Mouse (Mus musculus) myocyte (in vitro differentiated cells): ENCODE data around the gene Gm32742. TPM values are rescaled to one million over a fixed set of nuclear protein-coding genes. Genes with fewer than 3 reads are reported as not detected.

Source experiments
- H3K27me3 ChIP-seq: one replicate; pipeline ENCODE4 v1.6.1; 2011; ENCODE audit not compliant: control insufficient read depth, insufficient read depth, insufficient read length
- H3K36me3 ChIP-seq: one replicate; pipeline ENCODE4 v1.6.1; 2011; ENCODE audit not compliant: control insufficient read depth, insufficient read depth
- H3K4me2 ChIP-seq: one replicate; pipeline ENCODE4 v1.6.1; 2011; ENCODE audit warnings: low read depth, control low read depth
- H3K4me3 ChIP-seq: one replicate; pipeline ENCODE4 v1.5.1; 2011; ENCODE audit warnings: mild to moderate bottlenecking, control low read depth, moderate library complexity
- H3K79me2 ChIP-seq: one replicate; pipeline ENCODE4 v1.6.1; 2011; ENCODE audit not compliant: control insufficient read depth, insufficient read depth
- H3ac ChIP-seq: one replicate; pipeline ENCODE4 v1.6.1; 2011; ENCODE audit not compliant: control insufficient read depth, insufficient read length
- CEBPB ChIP-seq: IDR thresholded peaks from 2 replicates; pipeline ENCODE4 v1.6.1; 2011; ENCODE audit warnings: mild to moderate bottlenecking, moderate library complexity; ENCODE audit not compliant: poor library complexity, insufficient read depth, severe bottlenecking
- E2F4 ChIP-seq: IDR thresholded peaks from one replicate; pipeline ENCODE4 v1.6.1; 2011; ENCODE audit warnings: mild to moderate bottlenecking, control low read depth, moderate library complexity; ENCODE audit not compliant: insufficient read depth
- MAX ChIP-seq: IDR thresholded peaks from one replicate; pipeline ENCODE4 v1.6.1; 2011; ENCODE audit warnings: low read depth, mild to moderate bottlenecking, control low read depth
- MYOD1 ChIP-seq, 3 experiments: IDR thresholded peaks; one replicate each; pipeline ENCODE4 v1.6.1; 2011; ENCODE audit warnings: control low read depth in 2 of 3, low read depth in 2 of 3, mild to moderate bottlenecking in 2 of 3, moderate library complexity in 1 of 3; ENCODE audit not compliant: insufficient read length in 2 of 3, control insufficient read depth in 1 of 3
- MYOG ChIP-seq, 3 experiments: IDR thresholded peaks; one replicate each; pipeline ENCODE4 v1.6.1; 2011; ENCODE audit warnings: control low read depth in 2 of 3, low read depth in 2 of 3, mild to moderate bottlenecking in 2 of 3; ENCODE audit not compliant: insufficient read length in 2 of 3, control insufficient read depth in 1 of 3, insufficient read depth in 1 of 3
- POLR2A ChIP-seq: IDR thresholded peaks from one replicate; pipeline ENCODE4 v1.6.1; 2011; ENCODE audit warnings: low read depth, mild to moderate bottlenecking, control low read depth, moderate library complexity; ENCODE audit not compliant: insufficient read length
- POLR2AphosphoS2 ChIP-seq: IDR thresholded peaks from one replicate; pipeline ENCODE4 v1.6.1; 2011; ENCODE audit warnings: low read depth, control low read depth; ENCODE audit not compliant: insufficient read length
- REST ChIP-seq: IDR thresholded peaks from one replicate; pipeline ENCODE4 v1.6.1; 2011; ENCODE audit warnings: mild to moderate bottlenecking, control low read depth, moderate library complexity; ENCODE audit not compliant: insufficient read depth, insufficient read length
- SRF ChIP-seq: IDR thresholded peaks from one replicate; pipeline ENCODE4 v1.6.1; 2011; ENCODE audit warnings: low read depth; ENCODE audit not compliant: control insufficient read depth, insufficient read length
- TCF12 ChIP-seq: IDR thresholded peaks from one replicate; pipeline ENCODE4 v1.6.1; 2011; ENCODE audit warnings: mild to moderate bottlenecking, control low read depth; ENCODE audit not compliant: poor library complexity, insufficient read depth, severe bottlenecking
- TCF3 ChIP-seq: IDR thresholded peaks from one replicate; pipeline ENCODE4 v1.6.1; 2011; ENCODE audit warnings: low read depth, control low read depth; ENCODE audit not compliant: insufficient read length
- USF1 ChIP-seq: IDR thresholded peaks from one replicate; pipeline ENCODE4 v1.6.1; 2011; ENCODE audit warnings: low read depth, mild to moderate bottlenecking, control low read depth, moderate library complexity
- polyA plus RNA-seq: library from polyadenylated mRNA; unstranded; fragments of >200 nt; fragmentation: generic; extraction: Trizol; gene quantifications from one replicate; pipeline ENCODE4 v1.2.1, GENCODE M21; 2012; ENCODE audit warnings: missing spikeins

Gene Gm32742
- polyA plus RNA-seq, 1 experiment: 0.22 TPM

- no peaks in the 10 kb centered on the region for H3K27me3 ChIP-seq
- H3K4me2 ChIP-seq: peak within 1 kb of the TSS; percentile 60
- H3K4me3 ChIP-seq: peak within 1 kb of the TSS; percentile 31
- TF ChIP-seq POLR2A (no peak), USF1 (no peak), TCF12 (no peak), MAX (no peak), MYOG (IDR thresholded peaks at IDR 0.05; ENCODE audit: control insufficient read depth in 1 of 3, insufficient read depth in 1 of 3, insufficient read length in 2 of 3, low read depth in 2 of 3) (no peak), SRF (no peak), CEBPB (no peak), MYOD1 (IDR thresholded peaks at IDR 0.05; ENCODE audit: control insufficient read depth in 1 of 3, insufficient read length in 2 of 3, low read depth in 2 of 3) (no peak), E2F4 (no peak), POLR2AphosphoS2 (no peak), REST (no peak)
- no peaks in the 10 kb centered on the region for H3K79me2 ChIP-seq
- H3K36me3 ChIP-seq: peaks cover 4% of the 10 kb centered on the region
- H3ac ChIP-seq: peak within 1 kb of the TSS; percentile 23
These were observed 63.4 kb downstream of the Gm32742 start, which contains the start of gene 4833427G06Rik for GRCm38 (mm10) chr9:51101756-51102425. Gene 4833427G06Rik (minus strand): TSS chr9:51102078.

GRCm38 (mm10) chr9:51096306-51096705 lies 69.0 kb downstream of the Gm32742 start:
- Histone ChIP-seq H3K27me3 (no peaks in the 10 kb centered on the region), H3K79me2 (no peaks in the 10 kb centered on the region), H3K4me3 (no peak overlapping the region), H3K36me3 (peaks cover 4% of the 10 kb centered on the region), H3K4me2 (peak overlapping the region; percentile 6), H3ac (no peak overlapping the region)
- no peak for TF ChIP-seq SRF
- TF ChIP-seq POLR2A: no peak
- no peak for TF ChIP-seq USF1
- no peak for TF ChIP-seq TCF12
- TF ChIP-seq E2F4: no peak
- TF ChIP-seq MYOD1 (IDR thresholded peaks at IDR 0.05; ENCODE audit: control insufficient read depth in 1 of 3, insufficient read length in 2 of 3, low read depth in 2 of 3): no peak
- no peak for TF ChIP-seq MYOG (IDR thresholded peaks at IDR 0.05; ENCODE audit: control insufficient read depth in 1 of 3, insufficient read depth in 1 of 3, insufficient read length in 2 of 3, low read depth in 2 of 3)
- TF ChIP-seq TCF3: no peak
- TF ChIP-seq REST: no peak
- TF ChIP-seq MAX: no peak
- TF ChIP-seq CEBPB: no peak
- TF ChIP-seq POLR2AphosphoS2: no peak

DNA sequence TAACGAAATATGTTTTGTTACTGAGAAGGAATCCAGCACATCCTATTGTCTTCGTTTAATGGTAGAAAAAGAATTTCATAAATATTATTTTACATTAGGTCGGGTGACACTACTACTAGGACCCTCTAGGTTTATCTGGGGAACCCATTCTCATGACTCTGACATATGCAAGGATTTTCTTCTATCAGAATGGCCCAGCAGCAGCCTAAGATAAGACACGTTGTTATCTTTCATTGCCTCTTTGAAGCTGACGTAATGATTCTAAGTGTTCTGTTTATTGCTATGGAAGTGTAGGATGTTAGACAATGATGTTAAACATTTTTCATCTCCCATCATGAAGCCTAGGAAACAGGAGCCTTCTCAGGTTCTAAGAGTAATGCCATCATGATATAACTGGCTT lies 71.6 kb downstream of the Gm32742 start:
- H3K4me2 ChIP-seq: no peak overlapping the region
- no peak overlapping the region for H3K4me3 ChIP-seq
- peaks cover 4% of the 10 kb centered on the region for H3K36me3 ChIP-seq
- no peak overlapping the region for H3ac ChIP-seq
- TF ChIP-seq TCF12 (no peak), POLR2A (no peak), TCF3 (no peak), USF1 (no peak), CEBPB (no peak)
- H3K79me2 ChIP-seq: no peaks in the 10 kb centered on the region
- H3K27me3 ChIP-seq: no peaks in the 10 kb centered on the region

- no peak overlapping the region for H3K4me3 ChIP-seq
- no peaks in the 10 kb centered on the region for H3K79me2 ChIP-seq
- no peak overlapping the region for H3ac ChIP-seq
- TF ChIP-seq MYOG (IDR thresholded peaks at IDR 0.05; ENCODE audit: control insufficient read depth in 1 of 3, insufficient read depth in 1 of 3, insufficient read length in 2 of 3, low read depth in 2 of 3) (no peak), MYOD1 (IDR thresholded peaks at IDR 0.05; ENCODE audit: control insufficient read depth in 1 of 3, insufficient read length in 2 of 3, low read depth in 2 of 3) (no peak), MAX (no peak), CEBPB (no peak), TCF3 (no peak), USF1 (no peak), POLR2AphosphoS2 (no peak), POLR2A (no peak), E2F4 (no peak), REST (no peak), SRF (no peak)
- H3K4me2 ChIP-seq: no peak overlapping the region
- H3K27me3 ChIP-seq: no peaks in the 10 kb centered on the region
- no peaks in the 10 kb centered on the region for H3K36me3 ChIP-seq
These were observed 83.7 kb downstream of the Gm32742 start for GRCm38 (mm10) chr9:51081614-51082013.

Other genes starting within 250 kb of the Gm32742 start
- 10.5 TPM for gene Sik2, start 156.4 kb downstream of the Gm32742 start, polyA plus RNA-seq
- 0.04 TPM for gene Btg4, start 104.6 kb downstream of the Gm32742 start, polyA plus RNA-seq
- gene Layn, start 88.4 kb downstream of the Gm32742 start, polyA plus RNA-seq: 18.7 TPM
- 2.4 TPM for gene 4833427G06Rik, start 63.4 kb downstream of the Gm32742 start, polyA plus RNA-seq
- gene Pou2af1, start 48.2 kb upstream of the Gm32742 start, polyA plus RNA-seq: 1.4 TPM
- 2.9 TPM for gene Colca2, start 113.1 kb upstream of the Gm32742 start, polyA plus RNA-seq
- gene 1810046K07Rik, start 163.4 kb upstream of the Gm32742 start, polyA plus RNA-seq: not detected